Mouse (Mus musculus) adrenal gland (tissue): ENCODE measurements around the gene Wdr95.

Experiments used
- intact Hi-C: fragments of 180-260 bp; cut with DNase I; formaldehyde crosslinking; loops from one replicate; pipeline ENCODE4 v1.15.1; 2025

The Wdr95 gene

DNA sequence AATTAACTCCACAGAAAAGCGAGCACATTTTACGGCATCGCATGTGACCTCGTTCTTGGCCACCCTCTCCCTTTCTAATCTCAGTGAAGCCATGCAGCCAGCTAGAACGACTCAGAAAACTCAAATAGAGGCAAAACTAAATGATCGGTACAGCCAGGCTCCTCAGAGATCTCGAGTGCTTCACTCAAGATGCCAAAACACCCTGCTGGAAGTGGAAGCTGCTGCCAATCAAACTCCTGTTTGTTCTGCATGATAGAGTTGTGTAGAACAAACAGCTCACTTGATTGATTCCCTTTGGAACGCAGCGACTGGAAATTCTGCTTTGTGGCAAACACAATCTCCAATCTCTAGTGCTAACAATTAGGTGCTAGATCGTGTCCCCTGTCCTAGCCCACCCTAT is 48.5 kb downstream of the Wdr95 start:
- intact Hi-C loops = no loop called here

DNA sequence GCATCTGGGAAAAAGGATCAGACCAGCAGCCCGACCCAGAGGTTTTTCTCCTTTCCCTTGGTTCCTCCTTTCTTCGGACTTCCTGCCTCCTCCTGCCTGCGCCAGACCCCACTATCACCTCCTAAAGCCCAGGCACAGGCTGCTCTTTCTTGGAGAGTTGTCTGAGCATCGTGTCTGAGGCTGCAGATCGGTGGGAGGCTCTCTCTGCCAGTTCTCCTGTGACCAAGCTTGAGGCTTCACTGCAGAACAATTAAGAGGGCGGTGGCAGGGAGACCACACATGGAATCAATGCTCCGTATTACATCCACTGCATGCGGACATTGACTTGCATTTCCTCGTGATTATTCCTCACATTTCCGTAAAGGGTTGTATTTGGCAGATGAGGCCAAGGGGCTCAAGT is 49.0 kb downstream of the Wdr95 start:
- intact Hi-C loops = no loop called here

DNA sequence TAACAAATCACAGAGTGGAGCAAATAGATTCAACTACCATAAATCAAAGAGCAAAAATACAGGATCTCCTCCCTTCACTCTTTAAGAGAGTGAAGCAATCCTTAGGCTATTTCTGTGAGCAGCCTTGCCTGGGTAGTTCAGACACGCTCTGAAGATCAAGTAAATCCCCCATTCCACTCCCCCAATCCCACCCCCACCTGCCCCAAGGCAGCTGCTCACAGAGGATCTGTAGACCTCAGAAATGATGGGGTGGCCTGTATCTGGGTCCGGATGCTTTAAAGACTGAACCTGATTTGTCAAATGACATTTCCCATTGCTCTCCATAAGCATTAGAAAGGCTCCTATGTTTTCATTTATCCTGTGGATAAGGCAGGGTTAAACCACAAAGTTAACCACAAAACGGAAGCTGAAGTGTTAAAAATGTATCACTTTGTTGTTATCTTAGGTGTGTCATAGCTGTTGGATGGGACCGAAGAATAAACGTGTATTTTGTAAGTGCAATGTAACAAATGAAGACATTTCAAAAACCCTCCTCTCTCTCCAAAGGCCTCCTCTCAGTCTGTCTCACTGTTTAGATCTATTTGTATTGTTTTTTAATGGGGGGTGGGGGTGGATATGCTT is 54.3 kb downstream of the Wdr95 start:
- intact Hi-C loops = no loop called here

DNA sequence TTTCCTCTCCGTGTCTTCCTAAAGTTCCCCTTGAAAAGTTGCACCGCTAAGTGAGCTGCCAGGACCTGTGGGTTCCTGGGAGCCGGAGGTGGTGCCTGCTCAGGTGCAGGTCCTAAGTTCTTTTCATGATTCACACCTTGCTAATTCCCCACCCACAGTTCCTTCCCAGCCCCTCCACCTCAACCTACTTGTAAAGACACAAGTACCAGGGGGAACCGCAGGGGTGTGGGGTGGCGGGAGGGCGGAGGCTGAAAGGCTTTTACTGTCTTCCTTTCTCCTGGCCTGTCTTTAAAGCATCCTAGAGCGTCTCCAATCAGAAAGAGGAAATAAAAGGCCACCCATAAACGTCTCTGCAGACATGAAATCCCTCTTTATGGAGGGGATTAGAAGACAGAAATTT is 55.0 kb downstream of the Wdr95 start:
- intact Hi-C loops = no loop called here

DNA sequence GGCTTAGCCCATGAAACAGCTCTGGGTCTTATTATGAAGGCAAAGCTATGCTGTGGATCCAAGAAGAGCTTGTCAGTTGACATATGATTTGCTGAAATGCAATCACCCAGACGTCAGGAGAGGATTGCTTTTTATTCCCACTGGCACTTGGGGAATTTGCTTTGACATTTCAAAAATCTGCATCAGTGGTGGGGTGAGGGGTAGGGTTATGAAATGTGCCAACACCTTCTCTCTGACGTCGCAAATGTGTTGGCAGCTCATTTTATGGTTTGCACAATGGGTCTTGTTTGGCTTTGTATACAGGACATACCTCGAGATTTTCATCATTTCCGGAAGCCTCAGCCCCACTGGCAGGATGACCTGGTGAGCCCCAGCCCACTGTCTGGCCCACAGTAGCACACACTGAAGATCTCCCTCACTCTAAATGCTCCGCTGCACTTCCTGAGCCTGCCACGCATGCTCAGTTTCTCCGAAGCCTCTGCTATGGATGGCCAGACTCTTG is 55.7 kb downstream of the Wdr95 start:
- intact Hi-C loops = no loop called here

- intact Hi-C loops = no loop called here
These were observed 56.8 kb downstream of the Wdr95 start for GRCm38 (mm10) chr5:149585231-149585630.

DNA sequence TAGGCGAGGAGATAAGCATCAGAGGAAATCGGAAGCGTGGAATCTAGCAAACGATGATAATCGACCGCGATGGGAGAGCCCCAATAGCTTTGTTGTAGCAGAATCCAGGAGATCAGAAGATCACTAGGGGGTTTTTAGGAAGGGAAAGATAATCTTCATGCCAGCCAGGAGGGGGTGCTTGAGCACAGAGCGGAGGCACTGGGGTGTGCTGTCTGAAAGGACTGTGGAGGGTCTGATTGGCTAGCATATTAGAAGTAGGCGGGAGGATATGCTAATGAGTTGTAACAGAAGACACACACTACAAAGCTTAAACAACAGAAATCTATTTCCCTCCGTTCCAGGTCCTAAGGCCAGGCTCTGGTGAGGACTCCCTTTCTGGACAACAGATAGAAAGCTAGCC is 57.4 kb downstream of the Wdr95 start:
- intact Hi-C loops = no loop called here

DNA sequence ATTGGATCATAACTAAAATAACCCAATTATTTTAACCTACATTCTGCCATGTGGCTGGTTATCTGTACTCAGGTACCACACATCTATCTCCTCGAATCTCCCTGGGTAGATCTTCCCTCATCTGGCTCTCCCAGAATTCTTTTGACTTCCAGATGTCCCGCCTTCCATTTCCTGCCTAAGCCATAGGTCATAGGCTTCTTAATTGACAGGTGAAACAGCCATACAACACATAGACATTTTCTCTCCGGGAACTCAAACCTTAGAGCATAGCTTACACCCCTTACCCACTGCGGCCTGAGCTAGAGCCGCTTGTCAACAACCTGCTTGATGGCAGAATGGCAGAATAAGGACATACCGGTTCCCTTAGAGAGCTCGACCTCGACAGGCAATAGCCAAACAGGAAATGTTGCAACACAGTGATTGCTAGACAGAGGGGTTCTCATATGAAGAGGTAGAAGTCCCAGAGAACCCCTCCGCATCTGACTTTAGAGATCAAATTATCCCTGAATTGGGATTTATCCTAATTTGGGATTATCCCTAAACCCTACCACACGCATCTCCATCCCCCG is 58.9 kb downstream of the Wdr95 start:
- intact Hi-C loops = no loop called here

DNA sequence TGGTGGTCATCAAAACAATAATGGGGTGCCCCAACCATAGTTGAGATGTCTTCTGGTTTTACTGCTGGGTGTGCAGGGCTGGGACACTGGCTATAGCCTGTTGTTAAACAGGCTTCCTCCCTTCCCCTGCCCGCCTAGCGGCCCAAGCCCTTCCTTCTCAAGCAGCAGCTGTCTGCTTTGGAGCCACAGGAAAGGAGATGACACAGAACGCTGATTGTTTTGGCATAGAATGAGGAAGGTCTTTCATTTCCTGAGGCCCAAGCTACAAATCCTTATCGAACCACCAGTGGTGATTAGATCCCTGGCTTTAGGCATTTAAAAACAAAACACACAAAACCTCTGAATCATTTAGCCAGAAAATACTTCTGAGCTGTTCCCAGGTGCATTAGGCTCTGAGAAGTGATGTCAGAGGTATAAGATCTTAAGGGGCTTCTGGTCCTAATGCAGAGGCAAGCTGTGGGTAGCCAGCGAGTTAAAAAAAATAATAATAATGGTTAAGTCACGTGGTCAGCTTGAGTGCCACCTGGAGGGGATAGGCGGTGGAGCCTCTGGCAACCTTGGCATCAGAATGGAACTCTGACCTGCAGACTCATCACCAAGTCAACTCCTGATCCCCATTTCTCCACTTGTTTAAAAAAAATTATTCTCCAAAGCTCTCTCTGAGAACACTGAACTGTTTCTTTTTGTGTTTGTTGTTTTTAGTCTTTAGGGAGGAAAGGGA is 60.5 kb downstream of the Wdr95 start:
- intact Hi-C loops = no loop called here

DNA sequence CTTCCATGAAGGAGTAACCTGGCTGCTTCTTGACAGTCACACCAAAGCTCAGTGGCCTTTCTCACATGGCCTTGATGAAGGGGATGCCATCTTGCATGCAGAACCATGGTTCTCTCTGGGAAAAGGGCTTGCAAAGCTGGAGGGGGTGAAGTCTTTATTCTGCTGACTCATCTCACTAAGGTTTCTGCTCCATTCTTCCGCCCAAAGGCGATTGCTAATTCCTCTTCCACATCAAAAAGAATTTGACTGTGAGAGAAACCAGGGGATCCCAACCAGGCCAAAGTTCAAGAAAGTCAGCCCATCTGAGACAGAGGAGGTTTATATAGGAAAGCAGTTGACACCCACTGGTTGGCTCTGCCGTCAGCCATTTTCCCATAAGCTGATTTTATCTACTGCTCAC is 61.5 kb downstream of the Wdr95 start:
- intact Hi-C loops = no loop called here

- intact Hi-C loops = no loop called here
These were observed 65.7 kb downstream of the Wdr95 start for GRCm38 (mm10) chr5:149594215-149594614.

- intact Hi-C loops = no loop called here
These were observed 68.9 kb downstream of the Wdr95 start for GRCm38 (mm10) chr5:149597351-149597750.

DNA sequence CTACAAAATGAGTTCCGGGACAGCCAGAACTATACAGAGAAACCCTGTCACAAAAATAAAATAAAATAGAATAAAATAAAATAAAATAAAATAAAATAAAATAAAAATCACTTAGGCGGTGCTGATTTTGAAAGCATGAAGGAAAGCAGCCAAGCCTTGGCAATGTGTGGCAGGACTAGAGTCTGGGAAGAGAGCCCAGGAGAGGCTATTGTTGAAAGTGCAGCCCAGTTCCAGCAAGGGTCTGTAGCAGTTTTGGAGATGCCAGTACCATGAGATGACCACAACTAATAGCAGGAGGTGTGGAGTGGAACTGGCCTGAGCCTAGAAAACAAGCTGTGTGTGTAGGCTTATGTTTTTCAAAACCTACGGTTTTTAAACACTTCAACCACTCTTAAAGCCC is 73.5 kb downstream of the Wdr95 start:
- intact Hi-C loops = no loop called here

- intact Hi-C loops = no loop called here
These were observed 74.8 kb downstream of the Wdr95 start for GRCm38 (mm10) chr5:149603241-149603640.

- intact Hi-C loops = no loop called here
These were observed 78.7 kb downstream of the Wdr95 start for GRCm38 (mm10) chr5:149607083-149607720.

- intact Hi-C loops = no loop called here
These were observed 83.1 kb downstream of the Wdr95 start for GRCm38 (mm10) chr5:149611476-149612164.

GRCm38 (mm10) chr5:149612165-149612518 is 83.7 kb downstream of the Wdr95 start:
- intact Hi-C loops = no loop called here

GRCm38 (mm10) chr5:149612740-149613139 is 84.3 kb downstream of the Wdr95 start:
- intact Hi-C loops = no loop called here

GRCm38 (mm10) chr5:149616138-149616537 is 87.7 kb downstream of the Wdr95 start:
- intact Hi-C loops = no loop called here

DNA sequence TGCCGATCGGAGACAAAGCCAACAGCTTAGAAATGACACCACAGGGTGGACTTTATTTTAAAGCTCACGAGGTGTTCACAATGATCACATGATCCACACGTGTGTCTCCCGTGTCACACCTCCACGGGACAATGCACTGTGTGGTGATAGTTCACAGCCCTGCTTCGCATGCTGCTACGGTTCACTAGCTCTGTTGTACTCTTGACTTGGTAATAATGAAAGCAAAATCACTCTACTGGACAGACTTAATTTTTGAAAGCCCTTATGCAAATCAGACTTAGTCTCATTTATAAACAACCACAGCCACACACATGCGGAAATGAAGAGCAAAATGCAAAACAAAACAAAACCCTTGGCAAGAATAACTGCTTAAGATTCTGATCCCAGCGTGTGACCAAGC is 88.3 kb downstream of the Wdr95 start:
- intact Hi-C loops = no loop called here

DNA sequence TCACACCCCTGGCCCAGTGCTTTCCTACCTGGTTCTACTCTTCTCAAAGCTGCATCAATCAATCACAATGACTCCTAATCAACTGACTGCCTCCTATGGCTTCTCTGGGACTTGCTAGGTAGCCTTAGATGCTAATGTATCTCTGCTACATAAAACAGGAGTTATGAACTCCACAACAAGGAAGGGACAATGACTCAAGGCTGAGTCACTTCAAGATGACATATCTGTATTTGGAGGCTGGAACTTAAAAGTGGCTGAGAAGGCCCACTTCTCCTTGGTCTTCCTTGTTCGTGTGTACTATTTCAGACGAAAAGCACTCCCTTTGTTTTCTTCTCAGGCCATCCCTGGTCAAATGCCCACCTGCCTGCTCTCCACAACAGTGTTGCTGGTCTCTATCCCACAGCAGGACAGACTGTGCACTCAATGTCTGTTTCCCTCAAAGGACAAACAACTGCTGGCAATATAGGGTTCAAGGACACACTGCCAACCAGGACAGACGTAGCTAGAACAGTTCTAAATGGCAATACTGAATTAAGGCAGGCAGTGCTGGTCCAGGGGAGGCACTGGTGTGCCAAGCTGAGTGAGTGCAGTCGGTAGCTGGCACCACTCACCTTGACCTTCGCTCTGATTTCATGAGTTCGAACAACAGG is 89.4 kb downstream of the Wdr95 start:
- intact Hi-C loops = no loop called here
